Mouse (Mus musculus) mature B cell (primary cell): ENCODE measurements around the gene Tmem50a.

Source experiments
- in situ Hi-C: fragments of 300-500 bp; cut with MboI; formaldehyde crosslinking; loops from 2 replicates; pipeline ENCODE4 v1.14.3; 2019

Gene Tmem50a

GRCm38 (mm10) chr4:134879410-134879981 is 35.3 kb downstream of the Tmem50a start:
- in situ Hi-C loops: no loop called here

GRCm38 (mm10) chr4:134876171-134876570 is 38.7 kb downstream of the Tmem50a start:
- in situ Hi-C loops: no loop called here

- in situ Hi-C loops: no loop called here
These were observed 42.9 kb downstream of the Tmem50a start for GRCm38 (mm10) chr4:134871950-134872349.

- in situ Hi-C loops: no loop called here
These were observed 43.3 kb downstream of the Tmem50a start for GRCm38 (mm10) chr4:134871477-134871876.

- in situ Hi-C loops: no loop called here
These were observed 44.9 kb downstream of the Tmem50a start for GRCm38 (mm10) chr4:134869815-134870375.

GRCm38 (mm10) chr4:134869068-134869730 is 45.6 kb downstream of the Tmem50a start:
- in situ Hi-C loops: no loop called here

GRCm38 (mm10) chr4:134868490-134868889 is 46.3 kb downstream of the Tmem50a start:
- in situ Hi-C loops: no loop called here

- in situ Hi-C loops: no loop called here
These were observed 46.8 kb downstream of the Tmem50a start for GRCm38 (mm10) chr4:134868065-134868464.

- in situ Hi-C loops: no loop called here
These were observed 47.2 kb downstream of the Tmem50a start for GRCm38 (mm10) chr4:134867661-134868060.

GRCm38 (mm10) chr4:134867213-134867612 is 47.6 kb downstream of the Tmem50a start:
- in situ Hi-C loops: no loop called here

GRCm38 (mm10) chr4:134865789-134866188 is 49.0 kb downstream of the Tmem50a start:
- in situ Hi-C loops: no loop called here

- in situ Hi-C loops: no loop called here
These were observed 49.5 kb downstream of the Tmem50a start for GRCm38 (mm10) chr4:134865340-134865739.

GRCm38 (mm10) chr4:134863937-134864729 is 50.7 kb downstream of the Tmem50a start, which contains the start of gene Rhd:
Rhd (plus strand) TSS chr4:134864536.
- in situ Hi-C loops: no loop called here

- in situ Hi-C loops: no loop called here
These were observed 51.8 kb downstream of the Tmem50a start for GRCm38 (mm10) chr4:134862996-134863395.

GRCm38 (mm10) chr4:134861884-134862283 is 52.9 kb downstream of the Tmem50a start:
- in situ Hi-C loops: no loop called here

GRCm38 (mm10) chr4:134858494-134858893 is 56.3 kb downstream of the Tmem50a start:
- in situ Hi-C loops: no loop called here

GRCm38 (mm10) chr4:134856501-134856900 is 58.3 kb downstream of the Tmem50a start:
- in situ Hi-C loops: no loop called here

GRCm38 (mm10) chr4:134856056-134856455 is 58.8 kb downstream of the Tmem50a start:
- in situ Hi-C loops: no loop called here

- in situ Hi-C loops: no loop called here
These were observed 59.5 kb downstream of the Tmem50a start for GRCm38 (mm10) chr4:134855371-134855770.

- in situ Hi-C loops: no loop called here
These were observed 61.0 kb downstream of the Tmem50a start for GRCm38 (mm10) chr4:134853637-134854485.

GRCm38 (mm10) chr4:134853259-134853636 is 61.6 kb downstream of the Tmem50a start, which contains the start of gene Maco1:
Maco1 (minus strand) TSS chr4:134853345.
- in situ Hi-C loops: no loop called here
